Comparison of ENCODE assay signal across 9 mouse cellular contexts in the genomic region with DNA sequence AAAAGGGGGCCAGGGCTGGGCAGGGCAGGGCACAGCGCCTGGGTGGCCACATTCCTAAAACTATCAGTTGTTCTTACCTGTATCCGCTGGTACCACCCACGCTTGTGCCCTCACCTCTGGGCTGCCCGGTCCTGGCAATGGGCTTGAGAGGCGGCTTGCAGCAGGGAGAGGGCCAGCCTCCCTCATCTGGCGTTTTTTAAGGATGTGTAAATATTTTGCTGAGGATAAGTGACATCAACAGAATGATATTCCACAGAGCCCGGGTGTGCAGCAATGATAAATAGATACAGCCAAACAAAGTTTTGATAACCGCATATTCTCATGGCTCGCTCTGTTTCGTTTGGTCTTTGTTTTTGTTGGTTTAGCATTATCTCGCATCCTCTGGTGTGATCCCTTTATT. TPM values are rescaled to one million over a fixed set of nuclear protein-coding genes. Genes with fewer than 3 reads are reported as not detected.
DNase-seq lines count a peak whose midpoint lies in the region; ATAC-seq and TF ChIP-seq lines count a peak whose summit lies in the region.
"Had no signal": no experiment of that assay in that cellular context is flagged by ENCODE, and none has a peak within 500 bp of the region (broad histone marks: within the 10 kb centered on the region; RNA-seq: fewer than 3 reads in every experiment).

No protein-coding gene starts in this region.

- H3K4me3 ChIP-seq in liver, adult 2 months (ENCODE audit: insufficient read depth, low read depth, low read length): peak overlapping the region; percentile 42; the same call in 1 of the 2 replicates
- H3K4me3 ChIP-seq in liver, embryonic 11.5 days (ENCODE audit: low read depth, low read length): peak overlapping the region; percentile 3; the same call in 1 of the 2 replicates
- H3K4me3 ChIP-seq in stomach, embryonic 15.5 days (replicated peaks): peak overlapping the region; percentile 53

- ATAC-seq in liver, embryonic 11.5 days (replicated peaks; ENCODE audit: low FRiP score): no peak
- no peak for ATAC-seq in stomach, embryonic 15.5 days (ENCODE audit: insufficient read depth, low FRiP score, low read depth)

- TF ChIP-seq POLR2A in liver, adult 2 months (IDR thresholded peaks at IDR 0.05; ENCODE audit: extremely low read depth, insufficient read depth, low read length): no peak

- H3K4me1 ChIP-seq in liver, adult 2 months (ENCODE audit: control insufficient read depth, insufficient read depth, low read length): peaks cover 2% of the 10 kb centered on the region; the same call in 1 of the 2 replicates
- H3K4me1 ChIP-seq in liver, embryonic 11.5 days (replicated peaks; ENCODE audit: control insufficient read depth, insufficient read depth, low read length): no peaks in the 10 kb centered on the region
- H3K4me1 ChIP-seq in stomach, embryonic 15.5 days: no peaks in the 10 kb centered on the region
- H3K4me1 ChIP-seq: liver, embryonic 13.5 days had no signal

- no peaks in the 10 kb centered on the region for H3K79me2 ChIP-seq in liver, adult 2 months (ENCODE audit: control insufficient read depth, insufficient read depth, low read length)

- no peaks in the 10 kb centered on the region for H3K27me3 ChIP-seq in liver, adult 2 months (ENCODE audit: control insufficient read depth, insufficient read depth, low read length)
- peaks cover 66% of the 10 kb centered on the region for H3K27me3 ChIP-seq in liver, embryonic 11.5 days (replicated peaks; ENCODE audit: control insufficient read depth, insufficient read depth, low read length)
- H3K27me3 ChIP-seq in stomach, embryonic 15.5 days (replicated peaks): peaks cover 18% of the 10 kb centered on the region; the same call in 1 of the 2 replicates

- DNase-seq in adrenal gland, adult (ENCODE audit: inconsistent age in 2 of 2, low spot score in 1 of 2): peak; percentile 12 to 57
- DNase-seq in adrenal gland, postnatal 36 days: no peak
- no peak for DNase-seq in liver, adult 2 months (ENCODE audit: extremely low read depth, low read depth, low spot score)
- no peak for DNase-seq in liver
- DNase-seq in liver, embryonic 11.5 days (ENCODE audit: low spot score): no peak
- DNase-seq in adrenal gland, postnatal 4 days (ENCODE audit: low spot score in 2 of 2): no peak
- DNase-seq in layer of hippocampus, postnatal 14 days (ENCODE audit: low spot score in 2 of 2): no peak
- DNase-seq: liver, embryonic 13.5 days had no signal

- peak overlapping the region; percentile 75 for H3K4me2 ChIP-seq in liver, embryonic 11.5 days
- peak overlapping the region; percentile 82 for H3K4me2 ChIP-seq in stomach, embryonic 15.5 days

- TF ChIP-seq CTCF in liver, adult 2 months (IDR thresholded peaks at IDR 0.05; ENCODE audit: low read depth, low read length): no peak

- H3K36me3 ChIP-seq in liver, adult 2 months (ENCODE audit: control insufficient read depth, insufficient read depth, low read length): no peaks in the 10 kb centered on the region
- no peaks in the 10 kb centered on the region for H3K36me3 ChIP-seq in liver, embryonic 11.5 days (ENCODE audit: control insufficient read depth, insufficient read depth, low read length)
- H3K36me3 ChIP-seq in stomach, embryonic 15.5 days: no peaks in the 10 kb centered on the region
- H3K36me3 ChIP-seq: liver, embryonic 13.5 days had no signal

- no peak overlapping the region for H3K9ac ChIP-seq in liver, adult 2 months (ENCODE audit: low read depth, low read length)
- H3K9ac ChIP-seq in liver, embryonic 11.5 days (ENCODE audit: low read depth, low read length): no peak overlapping the region
- H3K9ac ChIP-seq in stomach, embryonic 15.5 days: no peak overlapping the region
- H3K9ac ChIP-seq: liver, embryonic 13.5 days had no signal

- H3K27ac ChIP-seq in liver, adult 2 months (replicated peaks; ENCODE audit: insufficient read depth, low read depth, low read length): no peak overlapping the region
- H3K27ac ChIP-seq in liver, embryonic 11.5 days (ENCODE audit: low read depth, low read length): no peak overlapping the region
- no peak overlapping the region for H3K27ac ChIP-seq in stomach, embryonic 15.5 days
- H3K27ac ChIP-seq: liver, embryonic 13.5 days had no signal

- H3K9me3 ChIP-seq in liver, embryonic 11.5 days (ENCODE audit: control insufficient read depth, low read length): no peaks in the 10 kb centered on the region
- no peaks in the 10 kb centered on the region for H3K9me3 ChIP-seq in stomach, embryonic 15.5 days
- H3K9me3 ChIP-seq: liver, embryonic 13.5 days had no signal

- WGBS in liver, adult 2 months: 19% methylated on average over 11 of the region's 11 CpGs
- 32% methylated on average over 11 of the region's 11 CpGs for WGBS in liver, embryonic 11.5 days
- 25% methylated on average over 11 of the region's 11 CpGs for WGBS in stomach, embryonic 15.5 days

RNA-seq across cellular contexts. Expression of a gene that starts 1.7 kb away (rescaled TPM):
- 10 to 100 TPM; 18.5 to 27.6 TPM for total RNA-seq in adrenal gland, postnatal 36 days (2021)
- total RNA-seq in liver, adult 2 months (2014; rRNA removed): 0.28 and 1.0 TPM in 2 replicates
- 2.4 and 3.2 TPM in 2 replicates for polyA plus RNA-seq in liver, adult 2 months (2012; rRNA removed)
- polyA plus RNA-seq in liver, embryonic 11.5 days (2014; fragmentation: Nextera tagmentation; extraction: Ambion mirVana): 1.1 and 2.6 TPM in 2 replicates
- polyA plus RNA-seq in stomach, embryonic 15.5 days (2015; fragmentation: Nextera tagmentation; extraction: Ambion mirVana): 8.5 and 8.6 TPM in 2 replicates
- total RNA-seq in adrenal gland, postnatal 4 days (2021): 10 to 100 TPM; 21.6 to 28.4 TPM
- 10 to 100 TPM in 1 of 2 experiments, 1 to 10 TPM in 1; 7.3 to 15.4 TPM for total RNA-seq in layer of hippocampus, postnatal 14 days (2021)

Comparison
In these comparisons a context has a peak if more than half of its experiments do, and no peak if none do; other contexts are left out.
1. DNase-seq: peak in adrenal gland, adult (2 of 2); none in adrenal gland, postnatal 36 days (0 of 2), liver, adult 2 months (single experiment), liver (single experiment), liver, embryonic 11.5 days (single experiment), adrenal gland, postnatal 4 days (0 of 2) and layer of hippocampus, postnatal 14 days (0 of 2).
2. H3K4me3 ChIP-seq: peak in every context shown above with its lines; median percentile 53 in stomach, embryonic 15.5 days; 42 in liver, adult 2 months; 3 in liver, embryonic 11.5 days.